Mouse (Mus musculus): Measurements from ENCODE around the gene Myo1h.

- no peak for TF ChIP-seq CTCF (IDR thresholded peaks at IDR 0.05; ENCODE audit: low read depth)
- no peak for TF ChIP-seq EP300 (IDR thresholded peaks at IDR 0.05; ENCODE audit: low read depth)
Observed at GRCm38 (mm10) chr5:114358833-114359232, 69.9 kb downstream of the Myo1h start.
